Mouse (Mus musculus): ENCODE measurements around the gene Iqch. TPM values are rescaled to one million over a fixed set of nuclear protein-coding genes. Genes with fewer than 3 reads are reported as not detected.

The Iqch gene
- polyA plus RNA-seq, 2 experiments, result 0.05 to 0.11 TPM

DNA sequence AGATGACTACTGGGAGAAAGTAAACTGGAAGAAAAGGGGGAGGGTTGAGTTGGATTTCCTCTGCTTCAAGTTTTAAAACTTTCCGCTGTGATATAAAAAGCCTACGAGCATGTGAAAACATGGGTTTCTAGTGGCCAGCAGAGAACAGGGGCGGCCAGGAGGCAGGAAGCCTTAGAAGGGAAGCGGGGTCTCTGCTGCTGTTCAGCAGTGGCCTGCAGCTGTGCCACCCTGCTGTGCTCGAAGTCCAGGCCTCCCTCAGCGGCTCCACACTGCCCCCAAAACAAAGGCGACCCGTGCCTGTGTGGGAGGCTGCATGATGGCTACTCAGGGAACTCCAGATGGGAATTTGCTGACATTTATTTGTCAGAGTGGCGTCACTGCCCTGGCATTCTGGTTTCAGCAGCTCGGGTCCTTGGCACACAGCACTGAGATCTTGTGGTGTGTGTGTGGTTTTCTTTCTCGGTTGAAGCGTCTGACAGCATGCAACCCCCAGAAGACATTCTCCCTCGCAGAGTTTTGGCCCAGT lies 8.6 kb upstream of the Iqch start:
- H3K27ac ChIP-seq (replicated peaks; ENCODE audit: low read depth, low read length), result peak overlapping the region; percentile 84
- 12% methylated on average over 13 of the region's 13 CpGs for WGBS
- peak overlapping the region; percentile 38; the same call in 1 of the 2 replicates for H3K9ac ChIP-seq (ENCODE audit: low read depth, low read length, severe bottlenecking)
- ATAC-seq (ENCODE audit: low FRiP score, low read depth) (peak; percentile 58), DNase-seq (ENCODE audit: low spot score) (peak; percentile 62)
- 0 out of 2 replicates have a peak overlapping the region, but pooled peaks have one; percentile 5 for H3K4me3 ChIP-seq (replicated peaks; ENCODE audit: low read length)
- TF ChIP-seq POLR2A (IDR thresholded peaks at IDR 0.05; ENCODE audit: borderline replicate concordance, extremely low read depth, insufficient read depth, insufficient read length), result no peak
- H3K36me3 ChIP-seq (ENCODE audit: control insufficient read depth, insufficient read depth, low read length), result no peaks in the 10 kb centered on the region
- H3K9me3 ChIP-seq (ENCODE audit: control insufficient read depth, low read length), result no peaks in the 10 kb centered on the region
- H3K27me3 ChIP-seq (ENCODE audit: control insufficient read depth, insufficient read depth, low read length), result no peaks in the 10 kb centered on the region
- peaks cover 57% of the 10 kb centered on the region for H3K4me1 ChIP-seq (ENCODE audit: control insufficient read depth, insufficient read depth, low read length)
- peak overlapping the region; percentile 35 for H3K4me2 ChIP-seq (replicated peaks; ENCODE audit: low read depth, low read length, severe bottlenecking)

DNA sequence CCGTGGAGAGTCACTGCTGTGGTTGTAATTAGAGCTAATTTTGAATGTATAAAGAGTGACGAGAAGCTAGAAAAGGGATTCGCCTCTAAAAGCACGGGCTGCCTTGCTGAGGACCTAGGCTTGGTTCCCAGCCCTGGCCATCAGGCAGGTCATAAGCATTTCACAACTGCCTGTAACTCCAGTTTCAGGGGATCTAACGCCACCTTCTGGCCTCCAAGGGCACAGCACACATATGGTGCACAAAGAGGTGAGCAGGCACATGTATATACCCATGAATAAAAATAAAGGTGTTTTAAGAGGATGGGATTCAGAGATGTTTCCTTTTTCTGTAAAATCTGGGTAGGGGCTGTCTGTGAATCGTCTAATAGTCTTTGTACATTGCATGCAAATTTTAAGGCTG lies 7.9 kb upstream of the Iqch start:
- no peak overlapping the region for H3K9ac ChIP-seq (ENCODE audit: low read depth, low read length, severe bottlenecking)
- H3K36me3 ChIP-seq (ENCODE audit: control insufficient read depth, insufficient read depth, low read length), result no peaks in the 10 kb centered on the region
- H3K4me3 ChIP-seq (replicated peaks; ENCODE audit: low read length), result no peak overlapping the region
- no peak for TF ChIP-seq POLR2A (IDR thresholded peaks at IDR 0.05; ENCODE audit: borderline replicate concordance, extremely low read depth, insufficient read depth, insufficient read length)
- H3K27ac ChIP-seq (replicated peaks; ENCODE audit: low read depth, low read length), result peak overlapping the region; percentile 84
- 78% methylated on average over 6 of the region's 6 CpGs for WGBS
- H3K27me3 ChIP-seq (ENCODE audit: control insufficient read depth, insufficient read depth, low read length), result no peaks in the 10 kb centered on the region
- H3K9me3 ChIP-seq (ENCODE audit: control insufficient read depth, low read length), result no peaks in the 10 kb centered on the region
- H3K4me2 ChIP-seq (replicated peaks; ENCODE audit: low read depth, low read length, severe bottlenecking), result peak overlapping the region; percentile 35; the same call in 1 of the 2 replicates
- DNase-seq (ENCODE audit: low spot score) (no peak), ATAC-seq (ENCODE audit: low FRiP score, low read depth) (no peak)
- H3K4me1 ChIP-seq (ENCODE audit: control insufficient read depth, insufficient read depth, low read length), result peaks cover 57% of the 10 kb centered on the region

DNA sequence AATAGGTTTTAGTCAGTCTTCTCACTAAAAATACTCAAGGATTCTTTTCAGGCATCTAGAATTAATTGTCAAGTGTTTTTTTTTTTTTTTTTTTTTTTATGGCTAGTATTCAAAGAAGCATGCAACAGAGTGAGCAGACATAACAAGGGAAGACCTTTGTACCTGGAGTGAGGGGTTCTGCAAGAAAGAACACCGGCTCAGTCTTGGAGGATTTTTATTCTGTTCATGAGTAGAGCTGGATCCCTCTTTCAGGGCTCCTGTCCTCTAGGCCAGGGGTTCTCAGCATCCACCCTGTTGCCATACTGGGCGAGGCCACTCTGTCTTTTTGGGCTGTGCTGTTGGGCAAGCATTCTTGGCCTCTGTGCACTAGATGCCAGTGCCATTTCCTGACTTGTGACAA lies 7.5 kb upstream of the Iqch start:
- no peaks in the 10 kb centered on the region for H3K9me3 ChIP-seq (ENCODE audit: control insufficient read depth, low read length)
- no peak overlapping the region for H3K4me3 ChIP-seq (replicated peaks; ENCODE audit: low read length)
- no peak overlapping the region for H3K27ac ChIP-seq (replicated peaks; ENCODE audit: low read depth, low read length)
- WGBS, result 89% methylated on average over 2 of the region's 2 CpGs
- DNase-seq (ENCODE audit: low spot score), result no peak
- H3K27me3 ChIP-seq (ENCODE audit: control insufficient read depth, insufficient read depth, low read length), result no peaks in the 10 kb centered on the region
- no peak for ATAC-seq (ENCODE audit: low FRiP score, low read depth)
- no peak for TF ChIP-seq POLR2A (IDR thresholded peaks at IDR 0.05; ENCODE audit: borderline replicate concordance, extremely low read depth, insufficient read depth, insufficient read length)
- peaks cover 55% of the 10 kb centered on the region for H3K4me1 ChIP-seq (ENCODE audit: control insufficient read depth, insufficient read depth, low read length)
- H3K4me2 ChIP-seq (replicated peaks; ENCODE audit: low read depth, low read length, severe bottlenecking), result no peak overlapping the region
- no peaks in the 10 kb centered on the region for H3K36me3 ChIP-seq (ENCODE audit: control insufficient read depth, insufficient read depth, low read length)
- H3K9ac ChIP-seq (ENCODE audit: low read depth, low read length, severe bottlenecking), result no peak overlapping the region

DNA sequence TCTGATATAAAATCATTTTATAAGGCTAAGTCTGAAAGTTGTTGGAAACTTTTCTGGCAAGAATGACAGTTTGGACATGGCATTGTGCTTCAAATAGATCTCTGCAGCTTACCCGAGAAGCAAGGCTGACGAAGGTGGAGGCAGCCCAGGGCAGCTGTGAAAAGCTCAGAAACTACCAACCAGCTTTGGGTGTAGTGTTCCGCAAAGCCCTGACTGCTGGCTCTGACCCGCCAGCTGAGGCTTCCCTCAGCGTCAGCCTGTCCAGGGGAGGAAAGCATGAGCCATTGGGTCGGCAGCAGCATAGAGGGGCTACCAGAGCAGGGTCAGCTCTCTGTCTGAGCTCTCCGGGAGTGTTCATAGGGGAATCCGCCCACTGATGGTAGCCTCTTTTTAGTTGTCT lies 7.0 kb upstream of the Iqch start:
- Histone ChIP-seq H3K4me1 (ENCODE audit: control insufficient read depth, insufficient read depth, low read length) (peaks cover 50% of the 10 kb centered on the region), H3K9ac (ENCODE audit: low read depth, low read length, severe bottlenecking) (no peak overlapping the region), H3K4me2 (replicated peaks; ENCODE audit: low read depth, low read length, severe bottlenecking) (no peak overlapping the region), H3K36me3 (ENCODE audit: control insufficient read depth, insufficient read depth, low read length) (no peaks in the 10 kb centered on the region), H3K9me3 (ENCODE audit: control insufficient read depth, low read length) (no peaks in the 10 kb centered on the region), H3K4me3 (replicated peaks; ENCODE audit: low read length) (no peak overlapping the region), H3K27ac (replicated peaks; ENCODE audit: low read depth, low read length) (no peak overlapping the region), H3K27me3 (ENCODE audit: control insufficient read depth, insufficient read depth, low read length) (no peaks in the 10 kb centered on the region)
- DNase-seq (ENCODE audit: low spot score) (no peak), ATAC-seq (ENCODE audit: low FRiP score, low read depth) (no peak)
- WGBS, result 71% methylated on average over 8 of the region's 8 CpGs
- no peak for TF ChIP-seq POLR2A (IDR thresholded peaks at IDR 0.05; ENCODE audit: borderline replicate concordance, extremely low read depth, insufficient read depth, insufficient read length)

DNA sequence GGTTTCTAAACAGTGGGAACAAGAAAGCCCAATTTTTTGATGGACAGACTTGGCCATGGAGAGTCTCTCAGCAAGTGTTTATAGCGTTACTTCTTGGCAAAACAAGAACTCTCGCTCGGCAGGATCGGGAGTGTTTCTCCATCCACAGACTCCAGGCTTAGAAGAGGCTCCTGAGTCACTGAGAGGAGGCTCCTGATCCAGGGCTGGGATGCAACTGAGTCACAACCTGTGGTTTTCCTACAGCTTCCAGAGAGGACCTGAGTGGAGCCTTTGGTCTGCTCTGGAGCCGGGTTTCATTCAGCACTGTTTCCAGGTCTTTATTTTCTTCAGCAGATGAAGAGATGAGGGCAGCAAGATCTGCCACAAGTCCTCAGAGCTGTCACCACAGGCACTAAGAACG lies 5.7 kb upstream of the Iqch start:
- no peak overlapping the region for H3K4me2 ChIP-seq (replicated peaks; ENCODE audit: low read depth, low read length, severe bottlenecking)
- no peak overlapping the region for H3K9ac ChIP-seq (ENCODE audit: low read depth, low read length, severe bottlenecking)
- no peak overlapping the region for H3K27ac ChIP-seq (replicated peaks; ENCODE audit: low read depth, low read length)
- no peak for DNase-seq (ENCODE audit: low spot score)
- no peaks in the 10 kb centered on the region for H3K36me3 ChIP-seq (ENCODE audit: control insufficient read depth, insufficient read depth, low read length)
- no peak for ATAC-seq (ENCODE audit: low FRiP score, low read depth)
- no peak for TF ChIP-seq POLR2A (IDR thresholded peaks at IDR 0.05; ENCODE audit: borderline replicate concordance, extremely low read depth, insufficient read depth, insufficient read length)
- no peak overlapping the region for H3K4me3 ChIP-seq (replicated peaks; ENCODE audit: low read length)
- no peaks in the 10 kb centered on the region for H3K9me3 ChIP-seq (ENCODE audit: control insufficient read depth, low read length)
- no peaks in the 10 kb centered on the region for H3K27me3 ChIP-seq (ENCODE audit: control insufficient read depth, insufficient read depth, low read length)
- peaks cover 49% of the 10 kb centered on the region for H3K4me1 ChIP-seq (ENCODE audit: control insufficient read depth, insufficient read depth, low read length)
- 66% methylated on average over 6 of the region's 6 CpGs for WGBS

DNA sequence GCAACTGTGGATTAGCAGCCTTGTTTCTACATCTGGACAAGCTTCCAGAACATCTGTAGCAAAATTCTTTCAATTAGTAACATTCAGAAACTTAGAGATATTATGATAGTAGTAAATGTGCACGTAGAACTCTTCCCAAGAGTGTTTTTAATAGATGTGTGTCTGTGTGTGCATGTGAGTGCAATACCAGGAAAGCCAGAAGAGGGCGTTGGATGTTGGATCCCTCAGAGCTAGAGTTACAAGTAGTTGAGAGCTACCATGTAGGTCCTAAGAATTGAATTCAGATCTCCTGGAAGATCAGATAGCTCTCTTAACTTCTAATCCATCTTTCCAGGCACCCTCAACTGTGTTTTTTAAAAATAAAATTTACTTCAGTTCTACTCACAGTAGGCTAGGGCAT lies 4.3 kb upstream of the Iqch start:
- peaks cover 36% of the 10 kb centered on the region for H3K4me1 ChIP-seq (ENCODE audit: control insufficient read depth, insufficient read depth, low read length)
- ATAC-seq (ENCODE audit: low FRiP score, low read depth), result no peak
- H3K36me3 ChIP-seq (ENCODE audit: control insufficient read depth, insufficient read depth, low read length), result no peaks in the 10 kb centered on the region
- H3K9me3 ChIP-seq (ENCODE audit: control insufficient read depth, low read length), result no peaks in the 10 kb centered on the region
- H3K4me3 ChIP-seq (replicated peaks; ENCODE audit: low read length), result no peak overlapping the region
- DNase-seq (ENCODE audit: low spot score), result no peak
- no peak for TF ChIP-seq POLR2A (IDR thresholded peaks at IDR 0.05; ENCODE audit: borderline replicate concordance, extremely low read depth, insufficient read depth, insufficient read length)
- H3K9ac ChIP-seq (ENCODE audit: low read depth, low read length, severe bottlenecking), result no peak overlapping the region
- WGBS, result 63% methylated on average over 2 of the region's 2 CpGs
- no peaks in the 10 kb centered on the region for H3K27me3 ChIP-seq (ENCODE audit: control insufficient read depth, insufficient read depth, low read length)
- H3K4me2 ChIP-seq (replicated peaks; ENCODE audit: low read depth, low read length, severe bottlenecking), result no peak overlapping the region
- H3K27ac ChIP-seq (replicated peaks; ENCODE audit: low read depth, low read length), result no peak overlapping the region
